Mouse (Mus musculus): ENCODE results near the gene Dach2. TPM values are rescaled to one million over a fixed set of nuclear protein-coding genes. Genes with fewer than 3 reads are reported as not detected.
A peak's percentile ranks its signal among the peaks of the same experiment; 100 is the strongest.

Gene Dach2
- polyA plus RNA-seq, 1 experiment from 2014 or later = 6.5 TPM

GRCm38 (mm10) chrX:113687163-113687562 lies 389.9 kb downstream of the Dach2 start:
- H3K4me3 ChIP-seq = no peak overlapping the region
- no peak for ATAC-seq (replicated peaks)
- no peaks in the 10 kb centered on the region for H3K27me3 ChIP-seq (replicated peaks)
- no peaks in the 10 kb centered on the region for H3K36me3 ChIP-seq (replicated peaks)
- no peaks in the 10 kb centered on the region for H3K9me3 ChIP-seq
- H3K27ac ChIP-seq = no peak overlapping the region
- H3K4me1 ChIP-seq = no peaks in the 10 kb centered on the region
- H3K4me2 ChIP-seq = no peak overlapping the region
- 52% methylated on average over 2 of the region's 2 CpGs for WGBS
- no peak overlapping the region for H3K9ac ChIP-seq

- H3K4me1 ChIP-seq = no peaks in the 10 kb centered on the region
- no peak for ATAC-seq (replicated peaks)
- H3K9ac ChIP-seq = no peak overlapping the region
- no peak overlapping the region for H3K4me2 ChIP-seq
- no peak overlapping the region for H3K4me3 ChIP-seq
- WGBS = 82% methylated on average over 2 of the region's 2 CpGs
- no peaks in the 10 kb centered on the region for H3K36me3 ChIP-seq (replicated peaks)
- H3K27me3 ChIP-seq (replicated peaks) = no peaks in the 10 kb centered on the region
- no peaks in the 10 kb centered on the region for H3K9me3 ChIP-seq
- no peak overlapping the region for H3K27ac ChIP-seq
Observed at GRCm38 (mm10) chrX:113712363-113712762, 415.1 kb downstream of the Dach2 start.

- Histone ChIP-seq H3K4me3 (no peak overlapping the region), H3K27ac (no peak overlapping the region), H3K4me1 (no peaks in the 10 kb centered on the region), H3K9ac (no peak overlapping the region), H3K27me3 (replicated peaks) (no peaks in the 10 kb centered on the region), H3K36me3 (replicated peaks) (no peaks in the 10 kb centered on the region), H3K4me2 (no peak overlapping the region), H3K9me3 (no peaks in the 10 kb centered on the region)
- peak; percentile 78; the same call in 1 of the 2 replicates for ATAC-seq (replicated peaks)
Observed at GRCm38 (mm10) chrX:113724124-113724523, 426.8 kb downstream of the Dach2 start.

- H3K4me2 ChIP-seq = no peak overlapping the region
- no peak for ATAC-seq (replicated peaks)
- H3K27ac ChIP-seq = no peak overlapping the region
- H3K4me3 ChIP-seq = no peak overlapping the region
- no peaks in the 10 kb centered on the region for H3K4me1 ChIP-seq
- no peaks in the 10 kb centered on the region for H3K9me3 ChIP-seq
- no peaks in the 10 kb centered on the region for H3K27me3 ChIP-seq (replicated peaks)
- H3K36me3 ChIP-seq (replicated peaks) = no peaks in the 10 kb centered on the region
- no peak overlapping the region for H3K9ac ChIP-seq
Observed at GRCm38 (mm10) chrX:113747122-113747521, 449.8 kb downstream of the Dach2 start.

GRCm38 (mm10) chrX:113792264-113792663 lies 495.0 kb downstream of the Dach2 start:
- Histone ChIP-seq H3K27me3 (replicated peaks) (no peaks in the 10 kb centered on the region), H3K9me3 (no peaks in the 10 kb centered on the region), H3K4me1 (no peaks in the 10 kb centered on the region), H3K9ac (no peak overlapping the region), H3K36me3 (replicated peaks) (no peaks in the 10 kb centered on the region), H3K4me2 (no peak overlapping the region), H3K4me3 (no peak overlapping the region), H3K27ac (no peak overlapping the region)
- WGBS = 47% methylated on average over 1 of the region's 1 CpGs
- no peak for ATAC-seq (replicated peaks)

GRCm38 (mm10) chrX:113810369-113810768 lies 513.1 kb downstream of the Dach2 start:
- Histone ChIP-seq H3K4me1 (no peaks in the 10 kb centered on the region), H3K36me3 (replicated peaks) (no peaks in the 10 kb centered on the region), H3K4me3 (no peak overlapping the region), H3K27ac (no peak overlapping the region), H3K27me3 (replicated peaks) (no peaks in the 10 kb centered on the region), H3K9me3 (no peaks in the 10 kb centered on the region), H3K4me2 (no peak overlapping the region), H3K9ac (no peak overlapping the region)
- ATAC-seq (replicated peaks) = no peak

- WGBS = 69% methylated on average over 1 of the region's 1 CpGs
- Histone ChIP-seq H3K9me3 (no peaks in the 10 kb centered on the region), H3K4me1 (no peaks in the 10 kb centered on the region), H3K27me3 (replicated peaks) (no peaks in the 10 kb centered on the region), H3K4me2 (no peak overlapping the region), H3K36me3 (replicated peaks) (no peaks in the 10 kb centered on the region), H3K9ac (no peak overlapping the region), H3K4me3 (no peak overlapping the region), H3K27ac (no peak overlapping the region)
- ATAC-seq (replicated peaks) = no peak
Observed at GRCm38 (mm10) chrX:113826810-113827209, 529.5 kb downstream of the Dach2 start.

- Histone ChIP-seq H3K9ac (no peak overlapping the region), H3K4me1 (no peaks in the 10 kb centered on the region), H3K27me3 (replicated peaks) (no peaks in the 10 kb centered on the region), H3K9me3 (no peaks in the 10 kb centered on the region), H3K27ac (no peak overlapping the region), H3K36me3 (replicated peaks) (no peaks in the 10 kb centered on the region), H3K4me3 (no peak overlapping the region), H3K4me2 (no peak overlapping the region)
- 93% methylated on average over 1 of the region's 1 CpGs for WGBS
- no peak for ATAC-seq (replicated peaks)
Observed at GRCm38 (mm10) chrX:113833062-113833461, 535.8 kb downstream of the Dach2 start.

- 86% methylated on average over 2 of the region's 2 CpGs for WGBS
- Histone ChIP-seq H3K27ac (no peak overlapping the region), H3K9me3 (no peaks in the 10 kb centered on the region), H3K9ac (no peak overlapping the region), H3K27me3 (replicated peaks) (no peaks in the 10 kb centered on the region), H3K36me3 (replicated peaks) (no peaks in the 10 kb centered on the region), H3K4me1 (no peaks in the 10 kb centered on the region), H3K4me3 (no peak overlapping the region), H3K4me2 (no peak overlapping the region)
- ATAC-seq (replicated peaks) = no peak
Observed at GRCm38 (mm10) chrX:113867835-113868495, 570.7 kb downstream of the Dach2 start.

Other genes starting within 250 kb of the Dach2 start
- 12.1 and 13.3 TPM in 2 replicates for gene Chm, start 112.0 kb upstream of the Dach2 start, polyA plus RNA-seq (2015; fragmentation: Nextera tagmentation; extraction: Ambion mirVana)